Mouse (Mus musculus) ES-E14 (cell line): ENCODE data around the gene B3gnt9. TPM values are rescaled to one million over a fixed set of nuclear protein-coding genes. Genes with fewer than 3 reads are reported as not detected.

Experiments
- DNase-seq: peaks from one replicate; pipeline ENCODE4 v3.0.0-alpha.2; 2013; ENCODE audit warnings: low read depth, low spot score
- H3K27ac ChIP-seq: 2 replicates; pipeline ENCODE4 v1.5.1; 2012; ENCODE audit warnings: low read depth, mild to moderate bottlenecking, low read length, moderate library complexity, mixed read lengths; ENCODE audit not compliant: poor library complexity, insufficient read depth, severe bottlenecking
- H3K36me3 ChIP-seq: 2 replicates; pipeline ENCODE4 v1.6.1; 2012; ENCODE audit warnings: mild to moderate bottlenecking, low read length, moderate library complexity, mixed read lengths; ENCODE audit not compliant: control insufficient read depth, poor library complexity, insufficient read depth, severe bottlenecking
- H3K4me1 ChIP-seq, 2 experiments: fragments of 150-350 bp in 1 of 2; sonication (generic) in 1 of 2; 2 replicates each; pipeline ENCODE4 v1.6.1; 2012; ENCODE audit warnings: low read length in 2 of 2, mild to moderate bottlenecking in 1 of 2, mixed read lengths in 1 of 2; ENCODE audit not compliant: control insufficient read depth in 2 of 2, insufficient read depth in 2 of 2, poor library complexity in 1 of 2
- H3K4me3 ChIP-seq, 2 experiments: fragments of 150-350 bp in 1 of 2; sonication (generic) in 1 of 2; 2 replicates each; pipeline ENCODE4 v1.5.1; 2012; ENCODE audit warnings: low read length in 2 of 2, low read depth in 1 of 2, mild to moderate bottlenecking in 1 of 2, mixed read lengths in 1 of 2; ENCODE audit not compliant: insufficient read depth in 1 of 2, poor library complexity in 1 of 2, severe bottlenecking in 1 of 2
- H3K9ac ChIP-seq: 2 replicates; pipeline ENCODE4 v1.6.1; 2012; ENCODE audit warnings: low read depth, mild to moderate bottlenecking, low read length, mixed read lengths; ENCODE audit not compliant: poor library complexity, insufficient read depth, severe bottlenecking
- H3K9me3 ChIP-seq: fragments of 150-350 bp; sonication (generic); 2 replicates; pipeline ENCODE4 v1.6.1; 2012; ENCODE audit warnings: low read depth, mild to moderate bottlenecking, low read length; ENCODE audit not compliant: control insufficient read depth, insufficient read depth
- CHD2 ChIP-seq: IDR thresholded peaks from 2 replicates; pipeline ENCODE4 v1.6.1; 2014; ENCODE audit warnings: mild to moderate bottlenecking, low read depth, low read length, inconsistent platforms
- HCFC1 ChIP-seq: IDR thresholded peaks from 2 replicates; pipeline ENCODE4 v1.6.1; 2012; ENCODE audit warnings: low read length, inconsistent platforms, borderline replicate concordance; ENCODE audit not compliant: insufficient read depth
- MAFK ChIP-seq: IDR thresholded peaks from 2 replicates; pipeline ENCODE4 v1.6.1; 2014; ENCODE audit warnings: mild to moderate bottlenecking, low read depth, low read length, inconsistent platforms; ENCODE audit not compliant: insufficient read depth
- ZC3H11A ChIP-seq: IDR thresholded peaks from 2 replicates; pipeline ENCODE4 v1.6.1; 2012; ENCODE audit warnings: low read depth, mild to moderate bottlenecking, inconsistent platforms, low read length, borderline replicate concordance
- ZNF384 ChIP-seq: IDR thresholded peaks from 2 replicates; pipeline ENCODE4 v1.6.1; 2012; ENCODE audit warnings: low read depth, low read length, inconsistent platforms
- in situ Hi-C, 2 experiments: fragments of 600-800 bp; cut with MboI; formaldehyde crosslinking; loops; one replicate each; pipeline ENCODE4 v1.15.1; 2025; ENCODE audit warnings: low sequenced_read_pairs in 2 of 2, inconsistent platforms in 1 of 2; ENCODE audit not compliant: unreplicated experiment in 2 of 2
- total RNA-seq: library from RNA; depleted of rRNA; stranded (reverse); fragments of 300-350 nt; gene quantifications from 2 replicates; pipeline ENCODE4 v1.2.3, GENCODE M21; 2012

B3gnt9 gene
- total RNA-seq, 1 experiment: 2.5 TPM

GRCm38 (mm10) chr8:105286907-105287306 lies 32.0 kb upstream of the B3gnt9 start:
- in situ Hi-C loops: no loop called here
- no peak overlapping the region for H3K4me3 ChIP-seq
- H3K27ac ChIP-seq: no peak overlapping the region
- peaks cover 0 to 25% of the 10 kb centered on the region in 2 experiments; a peak in 2 of 4 replicates for H3K4me1 ChIP-seq
- H3K9me3 ChIP-seq: no peaks in the 10 kb centered on the region
- no peak for TF ChIP-seq MAFK
- TF ChIP-seq ZNF384: no peak
- no peak for TF ChIP-seq CHD2
- no peak for TF ChIP-seq ZC3H11A
- TF ChIP-seq HCFC1: no peak
- no peaks in the 10 kb centered on the region; the same call in 1 of the 2 replicates for H3K36me3 ChIP-seq
- DNase-seq: no peak
- no peak overlapping the region for H3K9ac ChIP-seq

- peaks cover 0 to 22% of the 10 kb centered on the region in 2 experiments; a peak in 2 of 4 replicates for H3K4me1 ChIP-seq
- no peak overlapping the region for H3K9ac ChIP-seq
- TF ChIP-seq MAFK: no peak
- TF ChIP-seq HCFC1: no peak
- TF ChIP-seq CHD2: no peak
- no peak for TF ChIP-seq ZNF384
- no peak for TF ChIP-seq ZC3H11A
- in situ Hi-C loops: no loop called here
- H3K4me3 ChIP-seq: no peak overlapping the region
- no peak for DNase-seq
- no peaks in the 10 kb centered on the region; the same call in 1 of the 2 replicates for H3K36me3 ChIP-seq
- no peak overlapping the region for H3K27ac ChIP-seq
- H3K9me3 ChIP-seq: no peaks in the 10 kb centered on the region
Observed at GRCm38 (mm10) chr8:105285514-105285913, 30.6 kb upstream of the B3gnt9 start.

GRCm38 (mm10) chr8:105283074-105283473 lies 28.1 kb upstream of the B3gnt9 start:
- TF ChIP-seq ZC3H11A (peak; percentile 71), CHD2 (no peak)
- Histone ChIP-seq H3K4me3 (peak overlapping the region; percentile 16 to 47; a peak in 2 of 4 replicates), H3K27ac (no peak overlapping the region), H3K9me3 (no peaks in the 10 kb centered on the region), H3K36me3 (no peaks in the 10 kb centered on the region; the same call in 1 of the 2 replicates), H3K4me1 (peaks cover 0 to 18% of the 10 kb centered on the region in 2 experiments; a peak in 1 of 4 replicates), H3K9ac (peak overlapping the region; percentile 11; the same call in 1 of the 2 replicates)
- DNase-seq: peak; percentile 83
- in situ Hi-C loops: no loop called here

- TF ChIP-seq MAFK (no peak), ZC3H11A (no peak), ZNF384 (no peak), HCFC1 (no peak), CHD2 (no peak)
- Histone ChIP-seq H3K4me3 (no peak overlapping the region), H3K9ac (no peak overlapping the region), H3K9me3 (no peaks in the 10 kb centered on the region), H3K4me1 (peaks cover 0 to 18% of the 10 kb centered on the region in 2 experiments; a peak in 1 of 4 replicates), H3K27ac (no peak overlapping the region), H3K36me3 (no peaks in the 10 kb centered on the region; the same call in 1 of the 2 replicates)
- in situ Hi-C loops: no loop called here
- DNase-seq: no peak
Observed at GRCm38 (mm10) chr8:105282239-105282638, 27.3 kb upstream of the B3gnt9 start.

- H3K9me3 ChIP-seq: no peaks in the 10 kb centered on the region
- no peak overlapping the region for H3K4me3 ChIP-seq
- H3K9ac ChIP-seq: no peak overlapping the region
- no peaks in the 10 kb centered on the region; the same call in 1 of the 2 replicates for H3K36me3 ChIP-seq
- H3K27ac ChIP-seq: no peak overlapping the region
- TF ChIP-seq ZC3H11A (no peak), MAFK (no peak), CHD2 (no peak), HCFC1 (no peak), ZNF384 (no peak)
- DNase-seq: no peak
- in situ Hi-C loops: no loop called here
- peaks cover 1 to 18% of the 10 kb centered on the region in 2 experiments; a peak in 1 of 4 replicates for H3K4me1 ChIP-seq
Observed at GRCm38 (mm10) chr8:105281821-105282220, 26.9 kb upstream of the B3gnt9 start.
